Mouse (Mus musculus): ENCODE measurements around the gene Dis3l.

GRCm38 (mm10) chr9:64371305-64371819, 30.3 kb upstream of the Dis3l start:
- TF ChIP-seq POLR2A (IDR thresholded peaks at IDR 0.05; ENCODE audit: low read depth, low read length) = no peak
- TF ChIP-seq CTCF (IDR thresholded peaks at IDR 0.05; ENCODE audit: extremely low read depth, insufficient read depth, insufficient read length, insufficient replicate concordance) = no peak
